Mouse (Mus musculus): ENCODE measurements around the gene Dnah7b. TPM values are rescaled to one million over a fixed set of nuclear protein-coding genes. Genes with fewer than 3 reads are reported as not detected.
"Not testable (repeated sequence)": the region's sequence is repeated elsewhere in the genome, so short reads cannot be mapped to it uniquely, and the experiment has no call there.

The Dnah7b gene
- polyA plus RNA-seq, 1 experiment = 0.79 TPM

- H3K27ac ChIP-seq (ENCODE audit: insufficient read depth, low read length); H3K36me3 ChIP-seq (ENCODE audit: control insufficient read depth, insufficient read depth, low read length, poor library complexity, severe bottlenecking); H3K27me3 ChIP-seq (ENCODE audit: control insufficient read depth, insufficient read depth, low read length, poor library complexity, severe bottlenecking); H3K4me3 ChIP-seq (ENCODE audit: low read depth, low read length); H3K9ac ChIP-seq (ENCODE audit: low read depth, poor library complexity, severe bottlenecking); H3K4me1 ChIP-seq (ENCODE audit: control insufficient read depth, insufficient read depth, low read length); H3K9me3 ChIP-seq (replicated peaks; ENCODE audit: control insufficient read depth, insufficient read depth, low read length, poor library complexity, severe bottlenecking): not testable (repeated sequence)
These were observed 160.0 kb downstream of the Dnah7b start for GRCm38 (mm10) chr1:46226136-46226535.

DNA sequence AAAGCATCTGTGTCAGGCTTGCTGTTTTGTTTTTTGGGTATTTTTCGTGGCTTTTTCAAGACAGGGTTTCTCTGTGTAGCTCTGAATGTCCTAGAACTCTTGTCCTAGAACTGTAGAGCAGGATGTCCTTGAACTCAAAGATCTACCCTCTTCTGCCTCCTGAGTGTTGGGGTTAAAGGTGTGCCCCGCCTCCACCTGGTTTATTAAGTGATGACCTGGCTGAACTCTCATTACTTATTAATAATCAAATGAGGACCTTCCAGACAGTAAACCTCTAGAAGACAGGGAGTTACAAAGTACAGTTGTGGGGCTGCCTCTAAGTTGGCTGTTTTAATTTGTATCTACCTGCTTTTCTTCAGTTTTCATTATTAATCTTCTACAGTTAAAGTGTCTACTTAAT is 202.7 kb downstream of the Dnah7b start:
- not testable (repeated sequence) for H3K36me3 ChIP-seq (ENCODE audit: control insufficient read depth, insufficient read depth, low read length, poor library complexity, severe bottlenecking); H3K4me3 ChIP-seq (ENCODE audit: low read depth, low read length); H3K27me3 ChIP-seq (ENCODE audit: control insufficient read depth, insufficient read depth, low read length, poor library complexity, severe bottlenecking); H3K27ac ChIP-seq (ENCODE audit: insufficient read depth, low read length); H3K4me1 ChIP-seq (ENCODE audit: control insufficient read depth, insufficient read depth, low read length); H3K9me3 ChIP-seq (replicated peaks; ENCODE audit: control insufficient read depth, insufficient read depth, low read length, poor library complexity, severe bottlenecking); H3K9ac ChIP-seq (ENCODE audit: low read depth, poor library complexity, severe bottlenecking)

DNA sequence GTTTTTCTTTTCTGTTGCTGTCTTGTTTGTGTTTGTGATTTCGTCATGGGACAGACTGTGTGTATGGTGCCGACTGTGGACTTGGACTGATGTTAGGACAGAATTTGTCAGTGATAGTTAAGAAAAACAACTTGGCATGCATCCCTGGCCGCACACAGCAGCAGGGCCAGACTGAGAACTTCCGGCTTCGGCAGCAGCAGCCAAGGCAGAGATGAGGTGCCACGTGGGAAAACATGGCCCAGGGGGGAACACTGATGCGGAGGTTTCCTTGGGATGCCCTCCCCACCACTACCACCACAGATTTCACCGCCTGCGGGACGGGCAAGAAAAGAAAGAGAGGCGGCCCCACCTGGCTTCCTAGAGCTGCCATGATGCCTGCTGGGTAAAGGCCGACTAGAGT is 205.8 kb downstream of the Dnah7b start:
- Histone ChIP-seq H3K4me1 (ENCODE audit: control insufficient read depth, insufficient read depth, low read length) (no peaks in the 10 kb centered on the region), H3K36me3 (ENCODE audit: control insufficient read depth, insufficient read depth, low read length, poor library complexity, severe bottlenecking) (no peaks in the 10 kb centered on the region), H3K4me3 (ENCODE audit: low read depth, low read length) (no peak overlapping the region), H3K27ac (ENCODE audit: insufficient read depth, low read length) (no peak overlapping the region), H3K9me3 (replicated peaks; ENCODE audit: control insufficient read depth, insufficient read depth, low read length, poor library complexity, severe bottlenecking) (no peaks in the 10 kb centered on the region), H3K9ac (ENCODE audit: low read depth, poor library complexity, severe bottlenecking) (no peak overlapping the region), H3K27me3 (ENCODE audit: control insufficient read depth, insufficient read depth, low read length, poor library complexity, severe bottlenecking) (no peaks in the 10 kb centered on the region)
- no peak for TF ChIP-seq POLR2A (IDR thresholded peaks at IDR 0.05; ENCODE audit: insufficient read depth, low read length)

- H3K9ac ChIP-seq (ENCODE audit: low read depth, poor library complexity, severe bottlenecking); H3K27me3 ChIP-seq (ENCODE audit: control insufficient read depth, insufficient read depth, low read length, poor library complexity, severe bottlenecking); H3K27ac ChIP-seq (ENCODE audit: insufficient read depth, low read length); H3K4me3 ChIP-seq (ENCODE audit: low read depth, low read length); H3K9me3 ChIP-seq (replicated peaks; ENCODE audit: control insufficient read depth, insufficient read depth, low read length, poor library complexity, severe bottlenecking); H3K36me3 ChIP-seq (ENCODE audit: control insufficient read depth, insufficient read depth, low read length, poor library complexity, severe bottlenecking); H3K4me1 ChIP-seq (ENCODE audit: control insufficient read depth, insufficient read depth, low read length): not testable (repeated sequence)
These were observed 212.2 kb downstream of the Dnah7b start for GRCm38 (mm10) chr1:46278057-46278910.

DNA sequence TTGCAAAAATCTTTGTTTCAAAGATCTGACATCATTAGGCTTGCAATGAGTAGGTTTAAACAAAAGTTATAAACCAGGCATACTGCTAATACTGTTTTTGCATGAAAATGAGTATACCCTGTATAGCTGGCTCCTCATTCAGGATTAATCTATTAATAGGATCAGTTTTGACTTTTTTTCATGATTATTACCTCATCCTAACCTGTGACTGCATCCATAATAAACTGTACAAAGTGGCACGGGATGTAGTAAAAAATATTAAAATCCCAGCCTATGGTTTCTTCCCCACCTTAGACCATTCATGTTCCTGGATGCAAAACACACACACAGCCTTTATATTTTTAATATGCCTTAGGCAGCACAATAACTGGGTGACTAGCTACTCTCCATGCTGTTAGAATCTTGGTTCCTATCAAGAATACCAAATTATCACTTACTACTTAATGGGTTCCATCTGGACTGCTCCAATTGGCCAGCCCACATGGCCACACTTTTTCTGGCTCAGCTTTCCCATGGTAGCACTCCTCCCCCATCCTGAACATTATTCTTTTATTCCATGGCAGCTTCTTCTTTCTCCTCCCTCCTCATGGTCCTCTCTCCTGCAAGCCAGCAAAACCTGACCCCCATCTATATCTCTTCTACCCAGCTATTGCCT is 212.9 kb downstream of the Dnah7b start:
- not testable (repeated sequence) for H3K4me3 ChIP-seq (ENCODE audit: low read depth, low read length); H3K27me3 ChIP-seq (ENCODE audit: control insufficient read depth, insufficient read depth, low read length, poor library complexity, severe bottlenecking); H3K9ac ChIP-seq (ENCODE audit: low read depth, poor library complexity, severe bottlenecking); H3K36me3 ChIP-seq (ENCODE audit: control insufficient read depth, insufficient read depth, low read length, poor library complexity, severe bottlenecking); H3K4me1 ChIP-seq (ENCODE audit: control insufficient read depth, insufficient read depth, low read length); H3K27ac ChIP-seq (ENCODE audit: insufficient read depth, low read length); H3K9me3 ChIP-seq (replicated peaks; ENCODE audit: control insufficient read depth, insufficient read depth, low read length, poor library complexity, severe bottlenecking)

GRCm38 (mm10) chr1:46294451-46294850 is 228.3 kb downstream of the Dnah7b start:
- not testable (repeated sequence) for H3K4me3 ChIP-seq (ENCODE audit: low read depth, low read length)

GRCm38 (mm10) chr1:46325942-46326341 is 259.8 kb downstream of the Dnah7b start:
- H3K9me3 ChIP-seq (replicated peaks; ENCODE audit: control insufficient read depth, insufficient read depth, low read length, poor library complexity, severe bottlenecking); H3K27me3 ChIP-seq (ENCODE audit: control insufficient read depth, insufficient read depth, low read length, poor library complexity, severe bottlenecking); H3K4me1 ChIP-seq (ENCODE audit: control insufficient read depth, insufficient read depth, low read length); H3K9ac ChIP-seq (ENCODE audit: low read depth, poor library complexity, severe bottlenecking); H3K27ac ChIP-seq (ENCODE audit: insufficient read depth, low read length); H3K36me3 ChIP-seq (ENCODE audit: control insufficient read depth, insufficient read depth, low read length, poor library complexity, severe bottlenecking); H3K4me3 ChIP-seq (ENCODE audit: low read depth, low read length): not testable (repeated sequence)

More at GRCm38 (mm10) chr1:46294451-46294850, 228.3 kb downstream of the Dnah7b start:
- not testable (repeated sequence) for H3K36me3 ChIP-seq (ENCODE audit: control insufficient read depth, insufficient read depth, low read length, poor library complexity, severe bottlenecking); H3K9me3 ChIP-seq (replicated peaks; ENCODE audit: control insufficient read depth, insufficient read depth, low read length, poor library complexity, severe bottlenecking); H3K4me1 ChIP-seq (ENCODE audit: control insufficient read depth, insufficient read depth, low read length); H3K27ac ChIP-seq (ENCODE audit: insufficient read depth, low read length); H3K27me3 ChIP-seq (ENCODE audit: control insufficient read depth, insufficient read depth, low read length, poor library complexity, severe bottlenecking); H3K9ac ChIP-seq (ENCODE audit: low read depth, poor library complexity, severe bottlenecking)

GRCm38 (mm10) chr1:46345301-46345700 is 279.2 kb downstream of the Dnah7b start:
- not testable (repeated sequence) for H3K4me3 ChIP-seq (ENCODE audit: low read depth, low read length); H3K4me1 ChIP-seq (ENCODE audit: control insufficient read depth, insufficient read depth, low read length); H3K9ac ChIP-seq (ENCODE audit: low read depth, poor library complexity, severe bottlenecking); H3K27me3 ChIP-seq (ENCODE audit: control insufficient read depth, insufficient read depth, low read length, poor library complexity, severe bottlenecking); H3K9me3 ChIP-seq (replicated peaks; ENCODE audit: control insufficient read depth, insufficient read depth, low read length, poor library complexity, severe bottlenecking); H3K27ac ChIP-seq (ENCODE audit: insufficient read depth, low read length); H3K36me3 ChIP-seq (ENCODE audit: control insufficient read depth, insufficient read depth, low read length, poor library complexity, severe bottlenecking)

- not testable (repeated sequence) for H3K9ac ChIP-seq (ENCODE audit: low read depth, poor library complexity, severe bottlenecking); H3K27me3 ChIP-seq (ENCODE audit: control insufficient read depth, insufficient read depth, low read length, poor library complexity, severe bottlenecking); H3K4me3 ChIP-seq (ENCODE audit: low read depth, low read length); H3K36me3 ChIP-seq (ENCODE audit: control insufficient read depth, insufficient read depth, low read length, poor library complexity, severe bottlenecking); H3K4me1 ChIP-seq (ENCODE audit: control insufficient read depth, insufficient read depth, low read length); H3K9me3 ChIP-seq (replicated peaks; ENCODE audit: control insufficient read depth, insufficient read depth, low read length, poor library complexity, severe bottlenecking); H3K27ac ChIP-seq (ENCODE audit: insufficient read depth, low read length)
These were observed 314.5 kb downstream of the Dnah7b start for GRCm38 (mm10) chr1:46380641-46381040.

Measured in ES-Bruce4 (cell line).